Mouse (Mus musculus): ENCODE results near the gene Rere.

DNA sequence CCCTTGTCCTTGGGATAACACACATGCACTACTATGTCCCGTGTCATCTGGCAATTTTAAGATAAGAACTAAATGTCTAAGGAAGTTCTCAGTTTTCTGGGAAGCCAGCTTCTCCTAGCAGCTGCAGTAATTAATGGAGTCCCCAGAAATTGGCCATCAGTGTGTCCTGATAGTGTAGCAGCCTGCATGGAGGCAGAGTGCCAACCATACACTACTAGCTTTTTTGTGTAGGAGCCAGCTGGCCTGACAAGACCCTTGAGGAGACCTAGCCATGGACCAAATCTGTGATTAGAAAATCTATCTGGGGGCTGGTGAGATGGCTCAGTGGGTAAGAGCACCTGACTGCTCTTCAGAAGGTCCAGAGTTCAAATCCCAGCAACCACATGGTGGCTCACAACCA, 317.2 kb downstream of the Rere start:
- TF ChIP-seq CTCF (IDR thresholded peaks at IDR 0.05) (no peak), EP300 (IDR thresholded peaks at IDR 0.05; ENCODE audit: insufficient read depth, low read depth, low read length) (no peak)

All from heart, adult 2 months (tissue).